Mouse (Mus musculus) B cell, adult 2 months (primary cell): ENCODE results near the gene Gm6502.
"Not testable (repeated sequence)": the region's sequence is repeated elsewhere in the genome, so short reads cannot be mapped to it uniquely, and the experiment has no call there.

Source experiments
- DNase-seq, 2 experiments: peaks; one replicate each; pipeline ENCODE4 v3.0.0; 2022

Gene Gm6502

GRCm38 (mm10) chr5:94314135-94314534, at the start of gene Gm6502:
Gene Gm6502, plus strand, starts transcription at chr5:94314435.
- not testable (repeated sequence) for DNase-seq

GRCm38 (mm10) chr5:94306696-94307095, 7.5 kb upstream of the Gm6502 start, which contains the start of gene A430089I19Rik:
Gene A430089I19Rik, minus strand, starts transcription at chr5:94306796.
- DNase-seq = not testable (repeated sequence)

- DNase-seq = not testable (repeated sequence)
Measured at GRCm38 (mm10) chr5:94339449-94339848, 25.2 kb downstream of the Gm6502 start, which contains the start of gene AA792892. Gene AA792892, plus strand, starts transcription at chr5:94339749.
